Mouse (Mus musculus): ENCODE measurements at regions not wholly inside any gene's neighbourhood (a gene's known extent, or its start where the extent isn't known, plus 50 kb on each side); places are given as distances from the start of the nearest gene placed in this dataset.
A peak's percentile ranks its signal among the peaks of the same experiment; 100 is the strongest.

DNA sequence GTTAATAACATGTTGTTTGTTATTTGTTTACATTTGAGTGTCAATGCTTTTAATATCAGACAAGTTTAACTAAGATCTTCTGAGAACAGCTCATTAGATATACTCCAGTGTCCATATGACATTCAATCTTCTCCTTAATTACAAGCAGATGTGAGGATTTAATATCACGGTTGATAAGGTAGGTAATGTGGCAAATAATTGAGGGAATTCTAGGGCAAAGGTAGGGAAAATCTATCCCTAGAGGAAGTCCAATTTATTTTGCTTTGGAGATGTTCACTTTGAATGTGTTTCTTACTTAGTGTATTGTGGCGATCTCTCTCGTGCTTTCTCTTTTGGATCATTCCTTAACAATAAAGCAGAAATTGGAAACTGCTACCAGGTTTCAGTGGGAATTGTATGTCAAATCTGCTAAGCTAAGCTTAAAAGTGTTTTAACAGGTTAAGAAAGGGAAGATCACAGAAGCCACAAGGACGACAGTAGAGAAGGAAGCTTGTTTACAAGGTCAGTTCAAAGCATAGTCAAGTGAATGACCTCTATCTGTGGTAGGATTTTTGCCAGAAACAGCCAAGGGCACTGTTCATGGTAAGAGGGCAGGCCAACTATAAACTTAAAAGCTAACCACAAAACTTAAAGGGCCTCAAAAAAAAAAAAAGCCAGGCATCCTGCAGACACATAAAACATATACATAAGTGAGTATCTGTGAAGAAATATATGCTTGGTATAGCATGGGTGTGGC lies 282.2 kb upstream of the Xrcc4 start:
- peak; percentile 2 to 37 for DNase-seq

DNA sequence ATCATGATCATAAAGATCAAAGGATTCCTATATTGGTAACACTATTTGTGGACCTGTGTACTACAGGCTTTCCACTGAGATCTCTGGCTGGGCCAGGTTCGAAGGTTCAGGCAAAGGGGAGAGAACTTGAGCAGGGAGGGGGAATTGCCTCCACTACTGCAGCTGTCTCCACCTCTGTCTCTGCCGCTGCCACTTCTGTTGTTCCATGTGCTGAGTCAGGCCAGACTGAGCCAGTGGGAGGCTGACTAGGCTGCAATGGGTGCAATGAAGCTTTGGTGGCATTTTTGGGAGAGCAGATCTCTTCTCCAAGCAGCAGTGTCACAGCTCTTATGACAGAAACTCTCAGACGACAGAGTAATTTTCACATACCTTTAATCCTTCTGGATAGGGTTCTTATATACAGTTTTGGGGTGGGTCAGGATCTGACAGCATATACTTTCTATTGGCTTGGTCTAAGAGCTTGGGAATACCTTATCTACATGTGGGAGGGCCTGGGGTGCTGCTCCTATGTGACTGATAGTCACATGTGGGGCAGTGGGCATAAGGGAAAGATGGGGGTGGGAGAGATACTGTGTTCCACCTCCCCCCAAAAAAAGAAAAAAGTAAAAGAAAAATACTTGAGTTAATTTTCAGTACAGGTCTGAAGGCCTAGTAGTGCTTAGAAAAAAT lies 281.5 kb upstream of the Xrcc4 start:
- DNase-seq = no peak

DNA sequence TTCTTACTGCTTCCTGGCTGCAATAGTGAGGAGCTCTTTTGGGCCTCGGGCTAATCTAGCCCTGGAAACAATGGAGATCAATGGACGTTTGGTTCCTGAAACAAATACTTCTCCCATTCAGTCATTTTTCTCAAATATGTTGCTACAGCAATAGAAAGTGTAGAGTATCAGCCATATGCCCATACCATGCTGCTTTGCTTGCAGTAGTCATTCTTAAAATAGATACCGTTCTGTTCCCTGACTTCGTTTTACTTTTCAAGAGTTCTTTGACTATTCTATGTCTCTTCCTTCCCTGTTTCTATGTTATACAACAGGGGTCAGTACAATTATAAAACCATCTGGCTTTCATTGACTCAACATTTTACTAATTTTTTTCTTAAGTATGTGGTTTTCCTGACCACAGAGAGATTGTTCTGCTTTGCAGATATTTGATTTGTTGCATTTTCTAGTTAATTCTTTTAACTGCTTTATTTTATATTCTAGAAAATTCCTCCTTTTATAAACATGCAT lies 275.2 kb upstream of the Xrcc4 start:
- no peak for DNase-seq

DNA sequence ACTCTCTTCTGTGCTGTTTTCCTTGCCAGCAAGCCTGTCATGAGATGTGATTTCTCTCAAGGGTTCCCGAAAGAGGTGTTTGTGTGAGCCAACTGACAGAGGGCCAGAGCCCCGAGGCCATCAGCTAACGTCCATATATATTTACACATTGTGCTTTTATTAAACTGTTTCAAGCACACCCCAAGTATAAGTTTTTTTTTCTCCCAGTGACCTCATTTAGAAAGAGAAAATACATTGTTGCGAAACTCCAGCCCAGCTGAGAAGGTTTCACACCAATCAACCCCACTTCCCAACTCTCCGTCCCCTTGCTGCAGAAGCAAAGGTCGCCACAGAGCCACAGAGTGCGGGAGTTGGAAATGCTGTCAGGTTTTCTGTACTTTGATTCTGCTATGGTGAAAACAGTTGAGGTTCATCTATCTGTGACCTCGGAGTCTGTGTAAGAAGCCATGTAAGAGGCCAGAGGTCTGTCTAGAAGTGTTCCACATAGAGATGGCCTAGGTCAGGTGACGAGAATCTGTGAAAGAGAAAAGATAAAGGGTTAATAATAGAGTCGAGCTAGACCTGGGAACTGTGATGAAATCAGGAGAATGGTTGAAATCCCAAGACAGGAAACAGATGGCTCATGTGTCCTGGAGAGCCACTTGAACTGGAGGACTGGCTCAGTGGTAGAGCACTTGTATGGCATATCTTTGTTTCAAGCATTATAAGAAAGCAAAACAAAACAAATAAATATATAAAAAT lies 270.6 kb upstream of the Xrcc4 start:
- no peak for DNase-seq

DNA sequence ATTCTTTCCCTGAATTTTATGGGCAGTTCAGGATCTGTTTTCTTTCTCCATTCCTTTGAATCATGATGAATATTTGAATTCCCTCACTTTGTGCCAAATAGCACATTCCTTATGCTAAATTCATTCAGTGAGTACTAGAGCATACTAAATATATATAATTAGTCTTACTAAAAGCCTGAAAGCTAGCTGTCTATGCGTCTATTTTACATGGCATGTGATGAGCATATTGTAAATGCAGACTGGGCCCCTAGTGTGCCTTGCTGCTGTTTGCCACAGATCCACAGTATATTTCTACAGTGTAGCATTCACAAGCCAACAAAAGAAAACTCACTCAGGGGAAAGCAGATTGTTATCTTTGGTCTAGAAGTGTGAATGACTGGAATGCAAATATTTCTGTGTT lies 268.7 kb upstream of the Xrcc4 start:
- no peak for DNase-seq

DNA sequence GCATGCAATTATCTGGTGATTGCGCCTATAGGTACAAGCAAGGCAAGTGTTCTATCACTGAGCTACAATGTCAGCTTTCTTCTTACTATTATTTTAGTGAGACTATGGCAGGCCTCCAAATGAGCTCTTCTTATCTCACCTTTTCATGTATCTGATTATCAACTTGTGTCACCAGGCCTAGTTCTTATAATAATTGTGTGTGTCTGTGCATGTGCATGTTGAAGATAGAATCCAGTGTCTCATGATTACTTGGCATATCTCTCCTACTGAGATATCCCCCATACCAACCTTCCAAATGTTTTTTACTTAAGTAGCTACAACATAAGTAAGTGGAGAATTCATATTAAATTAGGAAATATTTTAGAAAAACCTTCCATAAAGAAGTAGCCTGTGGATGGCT lies 266.2 kb upstream of the Xrcc4 start:
- no peak for DNase-seq

DNA sequence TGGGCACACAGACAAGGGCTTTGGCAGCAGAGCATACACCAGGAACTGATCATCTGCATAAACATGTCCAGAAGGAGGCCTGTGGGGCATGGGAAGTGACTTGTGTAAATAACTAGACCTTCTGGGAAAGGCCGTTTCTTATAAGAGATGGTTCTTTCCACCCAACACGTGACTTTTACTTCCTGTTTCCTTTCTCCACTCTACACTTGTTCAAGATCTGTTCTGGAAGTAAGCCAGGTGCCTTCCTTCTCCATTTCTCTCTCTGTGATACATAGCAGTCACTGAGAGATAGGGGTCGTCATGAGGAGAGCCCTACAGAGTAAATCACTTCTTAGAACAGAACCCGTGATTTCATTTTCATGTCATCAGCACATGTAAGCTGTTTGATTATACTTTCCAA lies 253.4 kb upstream of the Xrcc4 start:
- no peak for DNase-seq

DNA sequence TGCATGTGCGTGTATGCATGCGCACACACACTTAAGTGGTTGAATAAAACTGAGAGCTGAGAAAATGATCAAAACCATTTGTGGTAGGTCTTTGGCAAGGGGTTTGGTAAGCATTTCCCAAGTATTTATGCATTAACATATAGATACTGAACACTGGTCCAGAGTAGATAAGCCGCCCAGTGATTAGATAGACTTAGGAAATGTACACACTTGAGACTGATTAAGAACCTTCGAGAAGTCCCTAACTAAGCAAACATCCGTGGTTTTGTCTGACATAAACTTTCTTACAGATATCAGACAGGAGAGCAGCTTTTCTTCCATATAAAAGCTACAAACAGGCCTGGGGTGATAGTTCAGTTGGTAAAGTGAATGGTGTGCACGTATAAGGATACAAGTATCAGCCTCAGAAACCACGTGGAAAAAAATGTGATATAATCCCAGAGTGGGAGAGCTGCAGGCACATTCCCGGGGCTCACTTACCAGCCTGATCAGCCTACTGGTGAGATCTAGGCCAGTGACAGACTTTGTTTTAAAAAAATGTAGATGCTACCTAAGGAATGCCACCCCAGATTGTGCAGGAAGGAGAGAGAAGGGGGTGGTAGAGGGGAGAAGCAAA lies 252.3 kb upstream of the Xrcc4 start:
- no peak for DNase-seq

DNA sequence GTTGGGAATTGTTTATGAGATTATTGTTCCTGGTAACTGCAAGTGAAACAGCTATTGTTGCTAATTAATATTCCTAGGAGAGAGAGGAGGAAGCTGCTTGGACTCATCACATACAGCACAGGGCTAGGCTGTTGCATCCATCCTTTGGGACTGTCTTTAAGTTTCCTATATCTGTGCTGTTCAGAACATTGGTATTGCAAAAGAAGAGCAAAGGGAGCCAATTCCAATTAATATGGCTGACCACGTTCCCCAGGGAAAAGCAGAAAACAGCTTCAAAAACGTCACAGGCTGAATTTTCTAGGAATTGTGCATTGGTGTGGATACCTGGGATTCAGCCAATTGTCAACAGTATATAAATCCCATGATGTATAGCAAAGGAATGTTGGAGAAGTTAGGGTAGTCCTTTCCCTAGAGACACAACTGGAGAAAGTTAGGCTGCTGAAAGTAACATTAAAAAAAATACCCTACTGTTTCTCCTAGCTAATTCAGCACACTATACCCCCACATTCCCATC lies 251.3 kb upstream of the Xrcc4 start:
- DNase-seq = no peak

DNA sequence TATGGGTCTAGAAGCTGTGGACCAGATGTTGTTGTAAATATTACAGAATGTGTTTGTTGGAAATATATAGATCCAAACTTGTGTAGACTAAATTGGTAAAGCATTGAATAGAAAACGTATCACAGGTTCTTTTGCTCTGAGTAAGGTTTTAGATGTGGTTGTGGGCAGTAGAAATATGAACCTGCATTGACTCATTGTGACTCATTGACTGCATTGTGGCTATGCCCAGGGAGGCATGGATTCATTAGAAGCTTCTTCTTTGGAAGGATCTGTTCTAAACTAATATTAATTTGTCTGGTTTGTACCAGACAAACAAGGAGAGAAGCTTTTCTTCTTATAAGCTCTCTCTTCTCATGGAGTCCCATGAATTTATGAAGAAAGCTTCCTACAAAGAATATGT lies 248.2 kb upstream of the Xrcc4 start:
- no peak for DNase-seq

DNA sequence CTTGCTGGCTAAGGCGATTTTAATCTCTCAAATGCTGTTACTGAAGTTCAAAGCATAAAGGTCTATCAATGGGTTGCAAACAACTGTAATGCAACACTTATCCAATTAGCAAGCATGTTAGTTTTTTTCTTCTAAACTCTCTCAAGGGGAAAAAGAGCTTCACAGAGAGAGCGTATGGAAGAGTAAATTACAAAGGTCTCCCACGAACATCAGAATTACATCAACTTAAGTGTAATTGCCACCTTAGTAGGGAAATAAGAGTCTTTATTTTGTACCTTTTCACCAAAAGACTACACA lies 246.3 kb upstream of the Xrcc4 start:
- DNase-seq = no peak

DNA sequence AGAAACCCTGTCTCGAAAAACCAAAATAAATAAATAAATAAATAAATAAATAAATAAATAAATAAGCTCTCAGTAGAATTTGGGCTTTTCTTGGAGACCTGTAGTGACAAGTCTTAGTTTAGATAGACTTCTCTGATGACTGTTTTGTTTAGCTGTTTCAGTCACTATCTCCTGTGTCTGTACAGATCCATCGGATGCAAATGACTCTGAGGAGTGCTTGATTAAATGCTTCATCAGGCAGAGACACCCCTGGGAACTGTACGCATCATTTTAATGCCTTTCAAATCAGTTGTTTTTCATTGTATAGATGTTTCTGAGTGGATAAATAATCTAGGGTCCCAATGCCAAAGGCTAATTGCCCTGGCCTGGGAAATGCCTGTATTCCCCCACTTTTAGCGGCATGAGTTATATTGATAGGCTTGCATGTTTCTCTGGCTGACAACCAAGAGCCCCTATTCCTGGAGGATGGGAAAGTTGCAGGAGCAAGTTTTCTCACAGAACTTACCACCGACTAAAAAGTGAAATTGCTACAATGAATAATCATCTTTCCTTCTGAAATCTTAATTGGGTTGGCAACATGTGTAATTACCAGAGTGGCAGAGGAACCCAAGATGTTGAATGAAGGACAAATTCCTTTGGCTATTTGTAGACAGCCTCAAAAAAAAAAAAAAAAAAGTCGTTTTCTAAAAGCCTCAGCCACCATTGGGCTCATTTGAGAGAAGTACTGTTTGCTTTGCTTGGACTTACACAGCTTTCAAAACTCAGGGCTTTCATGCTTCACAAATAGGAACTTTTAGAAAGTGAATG lies 245.7 kb upstream of the Xrcc4 start:
- DNase-seq = no peak

DNA sequence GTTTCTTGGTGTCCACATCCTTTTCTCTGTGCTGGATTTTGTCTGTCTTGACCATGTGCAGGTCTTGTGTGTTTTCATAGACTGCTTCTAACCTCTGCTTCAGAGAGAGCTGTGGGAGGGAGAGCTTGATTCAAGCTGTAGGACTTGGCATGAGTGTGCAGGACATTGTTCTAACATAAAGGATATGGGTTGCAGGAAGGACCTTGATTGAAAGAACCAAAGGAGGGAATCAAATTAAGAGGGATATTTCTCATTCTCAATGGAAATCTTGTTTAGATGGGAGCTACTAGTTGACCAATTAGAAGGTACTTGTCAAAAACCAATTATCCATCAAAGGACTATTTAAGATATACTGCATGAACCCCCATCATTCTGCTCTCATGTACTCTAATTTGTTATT lies 244.9 kb upstream of the Xrcc4 start:
- DNase-seq = no peak

DNA sequence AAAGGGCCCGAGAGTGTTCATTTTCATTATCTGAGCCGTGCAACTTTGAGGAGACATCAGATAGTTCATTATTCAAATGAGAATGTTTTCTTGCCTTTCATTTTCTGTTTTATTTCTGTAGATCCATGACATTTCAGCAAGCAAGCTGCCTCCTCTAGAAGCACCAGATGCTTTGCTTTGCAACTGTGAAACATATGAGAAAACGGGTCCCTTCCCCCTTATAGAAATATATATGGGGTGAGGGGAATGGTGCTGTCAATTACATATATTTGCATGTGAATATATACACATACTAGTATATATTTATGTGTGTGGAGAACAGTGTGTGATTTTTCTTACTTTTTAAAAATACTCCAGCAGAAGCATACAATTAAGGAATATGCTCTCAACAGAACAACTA lies 235.8 kb upstream of the Xrcc4 start:
- no peak for DNase-seq

DNA sequence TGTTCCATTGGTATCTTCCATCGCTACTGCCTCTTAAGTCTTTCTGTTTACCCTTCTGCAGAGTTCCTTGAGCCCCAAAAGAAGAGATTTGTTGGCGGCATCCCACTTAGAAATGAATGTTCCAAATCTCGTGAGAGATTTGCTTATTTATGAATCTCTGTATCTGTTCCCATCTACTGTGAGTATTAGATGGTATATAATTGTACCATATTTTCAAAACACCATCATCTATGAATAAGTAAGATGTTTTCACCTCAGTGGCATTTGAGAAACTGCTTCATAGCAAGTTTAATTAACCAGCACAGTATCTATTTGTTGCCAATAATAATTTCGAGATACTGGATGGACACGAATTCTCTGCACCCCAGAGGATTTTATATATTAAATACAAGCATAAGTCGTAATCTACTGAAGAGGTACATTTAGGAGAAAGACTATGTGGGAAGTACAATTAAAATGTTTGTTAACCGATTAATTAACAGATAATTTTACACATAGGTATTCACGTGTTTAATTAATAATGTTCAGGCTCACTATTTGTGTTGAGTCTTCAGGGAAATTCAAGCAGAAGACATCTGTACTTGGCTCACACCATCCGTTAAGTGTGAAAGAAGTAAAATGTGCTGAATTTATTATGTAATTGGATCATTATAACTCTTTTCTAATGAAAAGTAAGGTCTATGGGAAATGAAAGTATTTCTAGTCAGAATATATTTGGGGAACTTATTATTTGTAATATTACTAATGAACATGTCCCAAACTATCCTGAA lies 224.0 kb upstream of the Xrcc4 start:
- DNase-seq = no peak

DNA sequence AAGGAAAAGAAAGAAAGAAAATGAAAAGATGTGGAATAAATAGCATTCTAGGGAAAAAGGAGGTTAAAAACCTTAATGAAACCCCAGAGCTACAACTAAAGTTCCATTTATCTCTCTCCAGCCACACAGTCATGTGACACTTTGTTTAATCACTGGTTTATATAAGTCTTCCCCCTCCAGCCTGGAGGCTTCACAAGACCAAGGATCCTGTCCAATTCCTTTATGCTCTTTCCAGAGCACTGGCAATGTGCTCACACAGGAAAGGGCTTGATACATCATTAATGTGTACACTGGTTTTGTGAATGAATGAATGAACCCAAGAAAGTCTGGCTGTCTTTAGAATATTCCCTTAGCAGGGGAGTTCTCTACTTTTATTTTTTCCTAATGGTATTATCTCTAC lies 221.1 kb upstream of the Xrcc4 start:
- DNase-seq = no peak

DNA sequence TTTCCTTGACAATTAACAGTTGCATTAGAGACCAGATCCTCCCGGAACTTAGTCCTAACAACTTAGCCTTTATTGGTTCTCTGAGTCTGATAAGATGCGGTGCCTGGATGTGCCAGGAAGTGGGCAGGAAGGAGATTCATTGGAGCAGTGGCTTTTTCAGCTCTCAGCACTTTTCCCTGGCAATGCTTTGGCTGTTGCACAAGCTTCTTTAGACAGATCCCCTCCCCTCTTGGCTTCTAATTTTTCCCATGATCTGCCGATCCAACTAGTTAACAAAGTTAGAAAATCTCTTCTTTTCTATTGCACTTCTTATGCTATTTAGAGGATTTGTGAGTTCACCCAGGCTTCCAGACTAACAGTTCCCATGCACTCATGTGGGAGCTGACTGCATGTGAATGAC lies 211.1 kb upstream of the Xrcc4 start:
- DNase-seq = no peak

DNA sequence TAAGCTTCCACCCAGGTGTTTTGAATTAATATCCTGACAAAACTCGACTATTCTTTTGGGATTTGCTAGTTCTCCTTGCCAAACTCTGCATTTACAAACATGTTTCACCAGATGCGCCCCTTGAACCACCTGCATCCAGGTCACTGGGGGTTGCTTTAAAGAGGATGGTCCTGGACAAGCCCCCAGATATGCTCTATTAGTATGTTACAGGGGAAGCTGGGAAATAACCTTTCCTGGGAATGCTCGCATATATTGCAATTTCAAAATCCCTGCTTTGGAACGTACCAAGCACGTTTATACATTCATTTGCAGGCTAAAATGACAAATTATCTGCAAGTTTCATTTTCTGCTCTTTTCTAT lies 205.2 kb upstream of the Xrcc4 start:
- no peak for DNase-seq

DNA sequence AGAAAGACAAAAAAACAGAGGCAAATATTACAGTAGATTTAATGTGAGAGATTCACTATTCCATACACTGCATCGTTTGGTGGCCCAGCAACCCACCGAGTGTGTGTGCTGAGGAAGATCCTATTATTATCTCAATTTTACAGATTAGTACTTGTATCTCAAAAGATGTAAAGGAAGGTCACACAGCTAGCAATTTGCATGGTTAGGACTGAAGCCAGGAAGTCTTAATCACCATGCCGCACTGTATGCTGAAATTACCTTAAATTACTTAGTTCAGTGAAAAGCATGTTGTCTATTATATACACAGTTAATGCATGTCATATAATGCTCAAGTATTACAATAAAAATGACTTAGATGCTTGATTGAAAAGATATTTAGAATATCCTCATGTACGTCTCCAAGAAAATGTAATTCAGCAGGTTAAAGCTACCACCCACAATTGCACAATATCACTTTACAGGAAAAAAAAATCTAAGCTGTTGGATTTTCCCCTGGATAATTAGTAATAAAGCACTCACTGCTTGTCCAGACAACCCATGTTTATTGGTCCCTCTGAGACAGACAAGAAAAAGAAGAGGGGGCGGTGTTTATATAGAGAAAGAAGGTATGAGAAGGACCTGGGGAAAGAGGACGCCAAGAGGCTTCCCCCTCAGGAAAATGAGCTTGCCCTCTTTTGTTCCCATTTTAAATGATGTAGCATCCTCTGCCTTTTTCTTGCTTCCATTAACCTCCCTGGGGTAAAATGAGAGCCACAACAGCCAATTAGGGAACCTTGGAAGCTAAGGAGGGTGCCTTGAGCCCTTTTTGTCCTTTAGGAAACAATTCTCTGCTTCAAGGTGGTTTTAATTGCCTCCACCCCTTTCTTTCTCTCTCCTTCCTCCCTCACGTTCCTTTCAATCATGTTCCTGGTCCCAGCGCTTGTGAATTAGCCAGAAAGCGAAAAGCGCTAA lies 204.6 kb upstream of the Xrcc4 start:
- no peak for DNase-seq

DNA sequence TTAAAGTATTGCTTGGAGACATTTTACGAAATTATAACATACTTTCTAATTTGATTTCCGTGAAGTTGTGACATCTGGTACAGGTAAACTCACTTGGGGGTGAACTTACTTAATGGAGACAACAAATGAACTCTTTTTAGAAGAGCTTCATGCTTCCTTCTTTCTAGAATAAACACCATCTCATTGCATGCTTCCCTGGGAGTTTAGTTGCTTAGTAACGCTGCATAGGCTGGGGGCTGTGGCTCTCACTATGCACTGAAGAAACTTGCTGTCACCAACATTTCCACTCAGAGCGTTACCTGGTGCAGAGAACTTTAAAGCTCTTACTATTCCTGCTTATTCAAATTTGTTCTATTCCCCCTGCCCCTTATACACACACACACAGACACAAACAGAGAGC lies 203.5 kb upstream of the Xrcc4 start:
- DNase-seq = no peak

DNA sequence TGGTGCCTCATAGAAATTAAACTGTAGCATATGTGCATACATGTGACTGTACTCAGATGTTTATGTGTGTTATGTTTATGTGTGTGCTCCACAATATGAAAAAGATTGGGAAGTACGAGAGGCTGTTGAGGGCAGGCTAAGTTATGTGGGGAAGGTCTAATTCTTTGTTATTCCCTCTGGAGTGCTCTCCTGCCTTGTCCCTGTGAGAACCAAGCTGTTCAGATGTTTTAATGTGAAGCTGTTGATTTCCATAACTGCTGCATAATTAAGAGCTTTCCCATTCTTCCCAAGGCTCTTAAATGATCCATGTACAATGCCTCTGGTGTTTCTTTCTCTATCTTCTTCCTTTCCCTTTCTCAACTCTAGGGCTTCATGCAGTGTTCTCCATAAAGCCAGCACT lies 202.7 kb upstream of the Xrcc4 start:
- DNase-seq = no peak

Measured in kidney, postnatal 36 days (tissue).